ENCODE assay signal across 30 mouse cellular contexts in genomic region chr14:51157072-51157471, GRCm38 (mm10). TPM values are rescaled to one million over a fixed set of nuclear protein-coding genes. Genes with fewer than 3 reads are reported as not detected.
"Had no signal": no experiment of that assay in that cellular context is flagged by ENCODE, and none has a peak within 500 bp of the region (broad histone marks: within the 10 kb centered on the region; RNA-seq: fewer than 3 reads in every experiment).

No protein-coding gene starts in this region.

- H3K4me2 ChIP-seq: limb, embryonic 12.5 days; limb, embryonic 15.5 days; liver, embryonic 12.5 days; liver, embryonic 15.5 days; midbrain, embryonic 11.5 days; midbrain, embryonic 15.5 days; neural tube, embryonic 12.5 days; neural tube, embryonic 15.5 days; stomach, embryonic 15.5 days had no signal

- ATAC-seq: intestine, postnatal 0 days; liver, embryonic 12.5 days; midbrain, embryonic 15.5 days had no signal

- H3K4me3 ChIP-seq: layer of hippocampus, adult 2 months; left cerebral cortex, adult 2 months; limb, embryonic 12.5 days; limb, embryonic 15.5 days; liver, embryonic 12.5 days; liver, embryonic 15.5 days; midbrain, embryonic 15.5 days; neural tube, embryonic 12.5 days; neural tube, embryonic 15.5 days; stomach, embryonic 15.5 days had no signal

- H3K9ac ChIP-seq: limb, embryonic 12.5 days; limb, embryonic 15.5 days; liver, embryonic 12.5 days; liver, embryonic 15.5 days; midbrain, embryonic 15.5 days; neural tube, embryonic 12.5 days; neural tube, embryonic 15.5 days; stomach, embryonic 15.5 days had no signal

- H3K4me1 ChIP-seq: limb, embryonic 12.5 days; limb, embryonic 15.5 days; midbrain, embryonic 15.5 days; neural tube, embryonic 12.5 days; neural tube, embryonic 15.5 days; stomach, embryonic 15.5 days had no signal

- H3K36me3 ChIP-seq: limb, embryonic 12.5 days; limb, embryonic 15.5 days; liver, embryonic 12.5 days; liver, embryonic 15.5 days; midbrain, embryonic 15.5 days; neural tube, embryonic 12.5 days; neural tube, embryonic 15.5 days; stomach, embryonic 15.5 days had no signal

- H3K9me3 ChIP-seq: limb, embryonic 12.5 days; limb, embryonic 15.5 days; liver, embryonic 12.5 days; liver, embryonic 15.5 days; midbrain, embryonic 15.5 days; neural tube, embryonic 12.5 days; neural tube, embryonic 15.5 days; stomach, embryonic 15.5 days had no signal

- DNase-seq: kidney, adult 9 months; kidney, postnatal 14 days; kidney, postnatal 4 days; layer of hippocampus, adult 9-11 months; layer of hippocampus, postnatal 36 days; lung, adult 2 months; lung, postnatal 14 days; lung, postnatal 4 days; right cerebral cortex, adult 18-20 months; right cerebral cortex, postnatal 14 days; right cerebral cortex, postnatal 4 days; thymus, postnatal 25 days had no signal

- H3K27ac ChIP-seq: layer of hippocampus, adult 2 months; left cerebral cortex, adult 2 months; limb, embryonic 12.5 days; limb, embryonic 15.5 days; liver, embryonic 12.5 days; liver, embryonic 15.5 days; midbrain, embryonic 15.5 days; neural tube, embryonic 12.5 days; neural tube, embryonic 15.5 days; stomach, embryonic 15.5 days had no signal

- H3K27me3 ChIP-seq: limb, embryonic 12.5 days; limb, embryonic 15.5 days; liver, embryonic 12.5 days; liver, embryonic 15.5 days; midbrain, embryonic 15.5 days; neural tube, embryonic 12.5 days; neural tube, embryonic 15.5 days; stomach, embryonic 15.5 days had no signal

RNA-seq across cellular contexts. Expression of gene Rnase2b, which starts 5.0 kb away (rescaled TPM):
- total RNA-seq: layer of hippocampus, postnatal 36 days; left cerebral cortex, adult 2 months; left cerebral cortex, postnatal 10 days; left cerebral cortex, postnatal 36 days; megakaryocyte-erythroid progenitor cell, adult 5-6 weeks had no signal
- polyA plus RNA-seq: intestine, postnatal 0 days; kidney, embryonic 16.5 days; limb, embryonic 12.5 days; limb, embryonic 15.5 days; liver, embryonic 12.5 days; liver, embryonic 15.5 days; lung, embryonic 16.5 days; midbrain, embryonic 11.5 days; midbrain, embryonic 15.5 days; neural tube, embryonic 12.5 days; neural tube, embryonic 15.5 days; stomach, embryonic 15.5 days; thymus, postnatal 0 days had no signal

RNA-seq across cellular contexts. Expression of gene Rnase1, which starts 10.5 kb away (rescaled TPM):
- total RNA-seq: left cerebral cortex, postnatal 10 days; megakaryocyte-erythroid progenitor cell, adult 5-6 weeks had no signal
- polyA plus RNA-seq: limb, embryonic 12.5 days; liver, embryonic 12.5 days; midbrain, embryonic 11.5 days; midbrain, embryonic 15.5 days had no signal

RNA-seq across cellular contexts. Expression of gene Rnase6, which starts 33.4 kb away (rescaled TPM):
- total RNA-seq: layer of hippocampus, adult 2 months; left cerebral cortex, postnatal 10 days had no signal

RNA-seq across cellular contexts. Expression of gene Ang2, which starts 41.9 kb away (rescaled TPM):
- total RNA-seq: layer of hippocampus, adult 2 months; layer of hippocampus, postnatal 36 days; left cerebral cortex, adult 2 months; left cerebral cortex, postnatal 10 days; left cerebral cortex, postnatal 36 days; megakaryocyte-erythroid progenitor cell, adult 5-6 weeks had no signal
- polyA plus RNA-seq: intestine, postnatal 0 days; kidney, embryonic 16.5 days; limb, embryonic 12.5 days; limb, embryonic 15.5 days; liver, embryonic 12.5 days; liver, embryonic 15.5 days; lung, adult 2 months; lung, embryonic 16.5 days; midbrain, embryonic 11.5 days; midbrain, embryonic 15.5 days; neural tube, embryonic 12.5 days; neural tube, embryonic 15.5 days; stomach, embryonic 15.5 days; thymus, postnatal 0 days had no signal

RNA-seq across cellular contexts. Expression of gene Eddm3b, which starts 42.8 kb away (rescaled TPM):
- total RNA-seq: layer of hippocampus, adult 2 months; layer of hippocampus, postnatal 36 days; left cerebral cortex, adult 2 months; left cerebral cortex, postnatal 10 days; left cerebral cortex, postnatal 36 days; megakaryocyte-erythroid progenitor cell, adult 5-6 weeks had no signal
- polyA plus RNA-seq: limb, embryonic 12.5 days; limb, embryonic 15.5 days; liver, embryonic 12.5 days; liver, embryonic 15.5 days; lung, adult 2 months; lung, embryonic 16.5 days; midbrain, embryonic 11.5 days; midbrain, embryonic 15.5 days; neural tube, embryonic 12.5 days; neural tube, embryonic 15.5 days; stomach, embryonic 15.5 days; thymus, postnatal 0 days had no signal
